Comparison of ENCODE assay signal across 13 mouse cellular contexts in the genomic region with DNA sequence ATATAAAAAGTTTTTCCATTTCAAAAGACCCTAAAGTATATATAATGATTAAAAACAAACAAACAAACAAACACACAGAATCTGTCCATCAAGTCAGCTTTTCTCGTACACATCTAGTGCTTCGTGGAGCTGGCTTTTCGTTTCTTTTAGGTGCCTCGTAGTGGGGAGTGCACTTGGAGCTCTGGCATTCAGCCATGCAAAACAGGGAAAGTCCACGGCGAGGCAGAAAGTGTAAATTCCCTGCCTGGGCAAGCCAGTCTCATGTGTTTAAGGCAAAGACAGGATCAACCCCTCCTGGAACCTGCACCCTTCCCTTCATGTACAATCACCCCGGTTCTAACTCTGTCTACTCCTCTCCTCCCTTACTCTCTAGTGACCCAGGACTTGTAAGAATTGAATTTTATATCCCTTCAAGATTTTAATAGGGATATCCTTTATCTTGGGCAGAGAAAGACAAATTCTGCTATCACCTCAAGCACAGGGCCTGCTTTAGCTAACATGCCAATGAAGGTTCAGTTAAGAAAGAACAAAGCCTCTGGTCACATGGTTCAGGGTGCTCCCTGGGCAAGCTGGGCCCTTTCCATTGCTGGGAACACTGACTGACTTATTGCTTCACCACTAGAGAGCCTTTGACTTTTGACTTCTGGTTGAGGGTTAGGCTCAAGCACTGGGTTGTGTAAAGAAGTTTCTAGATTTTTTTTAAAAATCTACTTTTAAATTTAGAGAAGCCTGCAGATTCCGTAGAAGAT.
DNase-seq lines count a peak whose midpoint lies in the region; ATAC-seq and TF ChIP-seq lines count a peak whose summit lies in the region.
"Had no signal": no experiment of that assay in that cellular context is flagged by ENCODE, and none has a peak within 500 bp of the region (broad histone marks: within the 10 kb centered on the region; RNA-seq: fewer than 3 reads in every experiment).

No protein-coding gene starts in this region.

- no peak for TF ChIP-seq POLR2A in embryonic fibroblast, embryonic 13.5 days (IDR thresholded peaks at IDR 0.05; ENCODE audit: low read depth, low read length)
- no peak for TF ChIP-seq POLR2A in myocyte (IDR thresholded peaks at IDR 0.05; ENCODE audit: insufficient read length, low read depth)

- no peaks in the 10 kb centered on the region for H3K27me3 ChIP-seq in myocyte (ENCODE audit: control insufficient read depth, insufficient read depth, insufficient read length)
- no peaks in the 10 kb centered on the region for H3K27me3 ChIP-seq in hindbrain, embryonic 11.5 days (ENCODE audit: control insufficient read depth, insufficient read depth, low read length)
- H3K27me3 ChIP-seq: neural tube, embryonic 15.5 days had no signal

- no peak overlapping the region for H3K9ac ChIP-seq in hindbrain, embryonic 11.5 days (ENCODE audit: low read depth, low read length)
- H3K9ac ChIP-seq: forebrain, postnatal 0 days; neural tube, embryonic 15.5 days had no signal

- intact Hi-C loops in left cerebral cortex, adult 2 months (cut with DNase I), result loop anchor here (5.0 kb wide), 2 partner anchors 68 to 83 kb away; no protein-coding TSS in a partner anchor
- intact Hi-C loops in left cerebral cortex, postnatal 36 days (cut with DNase I), result loop anchor here (10.0 kb wide), 1 partner anchor 460 kb away; a partner anchor contains a TSS
- intact Hi-C loops in left cerebral cortex, postnatal 4 days (cut with DNase I), result no loop called here

- peaks cover 86% of the 10 kb centered on the region for H3K79me2 ChIP-seq in myocyte (ENCODE audit: control insufficient read depth, insufficient read depth)

- 84% methylated on average over 8 of the region's 8 CpGs for WGBS in hindbrain, embryonic 11.5 days

- no peak for TF ChIP-seq CTCF in left cerebral cortex, adult 2 months (IDR thresholded peaks at IDR 0.05)
- TF ChIP-seq CTCF in embryonic fibroblast, embryonic 13.5 days (IDR thresholded peaks at IDR 0.05; ENCODE audit: borderline replicate concordance, insufficient read depth, low read length), result no peak

- no peak for ATAC-seq in hindbrain, embryonic 11.5 days (ENCODE audit: low FRiP score)
- ATAC-seq: forebrain, postnatal 0 days had no signal

- H3ac ChIP-seq in myocyte (ENCODE audit: control insufficient read depth, insufficient read length), result no peak overlapping the region

- peaks cover 4% of the 10 kb centered on the region for H3K36me3 ChIP-seq in myocyte (ENCODE audit: control insufficient read depth, insufficient read depth)
- H3K36me3 ChIP-seq in hindbrain, embryonic 11.5 days (ENCODE audit: control insufficient read depth, insufficient read depth, low read length), result no peaks in the 10 kb centered on the region
- H3K36me3 ChIP-seq: heart, embryonic 10.5 days; neural tube, embryonic 15.5 days had no signal

- H3K4me3 ChIP-seq in left cerebral cortex, adult 2 months, result no peak overlapping the region
- H3K4me3 ChIP-seq in embryonic fibroblast, embryonic 13.5 days (ENCODE audit: insufficient read depth, low read length), result no peak overlapping the region
- no peak overlapping the region for H3K4me3 ChIP-seq in myocyte
- H3K4me3 ChIP-seq in hindbrain, embryonic 11.5 days (ENCODE audit: low read depth, low read length), result no peak overlapping the region
- H3K4me3 ChIP-seq: heart, embryonic 10.5 days; layer of hippocampus, adult 2 months; neural tube, embryonic 15.5 days had no signal

- no peaks in the 10 kb centered on the region for H3K9me3 ChIP-seq in hindbrain, embryonic 11.5 days (ENCODE audit: control insufficient read depth, low read length)
- H3K9me3 ChIP-seq: heart, embryonic 10.5 days; neural tube, embryonic 15.5 days had no signal

- H3K4me1 ChIP-seq in embryonic fibroblast, embryonic 13.5 days (ENCODE audit: control insufficient read depth, insufficient read depth, low read length), result peaks cover 10% of the 10 kb centered on the region
- H3K4me1 ChIP-seq in hindbrain, embryonic 11.5 days (replicated peaks; ENCODE audit: control insufficient read depth, insufficient read depth, low read length), result no peaks in the 10 kb centered on the region

- DNase-seq in left cerebral cortex, adult 2 months (ENCODE audit: extremely low spot score in 1 of 2, low spot score in 2 of 2), result no peak
- DNase-seq in left cerebral cortex, postnatal 36 days (ENCODE audit: low spot score in 2 of 2), result no peak
- DNase-seq in kidney, postnatal 14 days, result peak; percentile 66
- no peak for DNase-seq in left cerebral cortex, postnatal 4 days
- DNase-seq in left cerebral cortex, adult 8-10 months (ENCODE audit: low spot score in 2 of 2), result no peak
- DNase-seq in hindbrain, embryonic 11.5 days (ENCODE audit: low spot score), result no peak
- DNase-seq: embryo, embryonic 11 days; forebrain, postnatal 0 days had no signal

- H3K27ac ChIP-seq in left cerebral cortex, adult 2 months, result peak overlapping the region; percentile 28; the same call in 1 of the 2 replicates
- 0 out of 2 replicates have a peak overlapping the region, but pooled peaks have one; percentile 5 for H3K27ac ChIP-seq in embryonic fibroblast, embryonic 13.5 days (ENCODE audit: insufficient read depth, low read length)
- H3K27ac ChIP-seq in hindbrain, embryonic 11.5 days (ENCODE audit: low read depth, low read length), result no peak overlapping the region; the same call in 1 of the 2 replicates
- H3K27ac ChIP-seq: layer of hippocampus, adult 2 months; neural tube, embryonic 15.5 days had no signal

- peak overlapping the region; percentile 48 for H3K4me2 ChIP-seq in myocyte (ENCODE audit: low read depth)
- H3K4me2 ChIP-seq in hindbrain, embryonic 11.5 days (replicated peaks; ENCODE audit: low read depth, low read length), result no peak overlapping the region
- H3K4me2 ChIP-seq: neural tube, embryonic 15.5 days had no signal

TF ChIP-seq in myocyte, 11 proteins besides CTCF, POLR2A, EP300 and RAD21:
- TF ChIP-seq USF1 (IDR thresholded peaks at IDR 0.05; ENCODE audit: low read depth) (peak; percentile 63), TCF12 (IDR thresholded peaks at IDR 0.05; ENCODE audit: insufficient read depth, poor library complexity, severe bottlenecking) (no peak), E2F4 (IDR thresholded peaks at IDR 0.05; ENCODE audit: insufficient read depth) (no peak), CEBPB (IDR thresholded peaks at IDR 0.05; ENCODE audit: insufficient read depth, poor library complexity, severe bottlenecking) (no peak), MAX (IDR thresholded peaks at IDR 0.05; ENCODE audit: low read depth) (no peak), MYOD1 (IDR thresholded peaks at IDR 0.05; ENCODE audit: control insufficient read depth in 1 of 3, insufficient read length in 2 of 3, low read depth in 2 of 3) (no peak), TCF3 (IDR thresholded peaks at IDR 0.05; ENCODE audit: insufficient read length, low read depth) (no peak), REST (IDR thresholded peaks at IDR 0.05; ENCODE audit: insufficient read depth, insufficient read length) (no peak)
